Mouse (Mus musculus): ENCODE results near the gene Fsd1. TPM values are rescaled to one million over a fixed set of nuclear protein-coding genes. Genes with fewer than 3 reads are reported as not detected.

The Fsd1 gene
- total and polyA plus RNA-seq, 3 experiments: 0.21 TPM; not detected in 2

DNA sequence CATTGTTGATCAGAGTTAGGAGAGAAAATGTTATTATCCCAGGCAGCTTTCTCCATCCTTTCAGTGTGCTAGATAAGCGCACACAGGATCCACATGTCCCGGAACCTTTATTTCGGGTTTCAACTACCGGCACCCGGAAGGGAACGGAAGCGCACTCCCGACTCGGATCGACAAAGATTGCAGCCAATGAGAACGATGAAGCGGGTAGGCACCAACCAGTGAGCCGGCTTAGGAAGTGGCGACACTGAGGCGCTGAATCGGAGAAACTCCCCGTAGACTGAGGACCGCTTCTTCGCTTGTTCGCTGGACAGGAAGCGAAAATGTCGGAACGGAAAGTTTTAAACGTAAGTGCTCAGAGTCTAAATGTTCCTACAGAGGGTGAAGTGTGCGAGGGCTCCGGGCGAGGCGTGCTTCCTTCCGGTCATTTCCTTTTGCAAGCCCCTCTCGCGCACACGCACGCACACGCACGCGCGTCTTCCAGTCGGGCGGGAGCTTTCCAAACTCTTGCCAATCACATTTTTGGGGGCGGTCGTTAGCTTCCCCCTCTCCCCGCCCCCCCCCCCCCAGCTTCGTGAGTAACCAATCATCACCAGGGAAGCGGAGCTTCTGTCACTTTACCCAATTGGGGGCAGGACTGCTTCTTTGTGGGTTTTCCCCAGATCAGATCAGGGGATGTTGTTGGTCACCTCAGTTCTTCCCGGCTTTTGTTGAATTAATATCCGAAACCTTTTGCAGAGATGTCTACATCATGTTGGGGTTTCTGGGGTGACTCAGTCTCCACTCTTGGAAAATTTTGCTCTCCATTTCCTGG lies 27.2 kb upstream of the Fsd1 start, which contains the start of gene Yju2:
TSS of gene Yju2 (plus strand) at position 182 of the 811 bp plus-strand sequence.
- peak; percentile 95 for DNase-seq (ENCODE audit: extremely low read depth)
- no peak for TF ChIP-seq ZC3H11A (IDR thresholded peaks at IDR 0.05; ENCODE audit: low read depth, low read length)
- TF ChIP-seq EP300 (IDR thresholded peaks at IDR 0.05; ENCODE audit: low read length): no peak
- peak; percentile 87 for TF ChIP-seq SIN3A (IDR thresholded peaks at IDR 0.05; ENCODE audit: low read length)
- peak; percentile 56; the same call in 1 of the 2 replicates for TF ChIP-seq MAFK (IDR thresholded peaks at IDR 0.05; ENCODE audit: insufficient replicate concordance, low read length)
- peak; percentile 31; the same call in 1 of the 2 replicates for TF ChIP-seq GABPA (IDR thresholded peaks at IDR 0.05; ENCODE audit: insufficient replicate concordance, low read depth, low read length)
- no peak for TF ChIP-seq SMC3 (IDR thresholded peaks at IDR 0.05; ENCODE audit: low read depth, low read length)
- peak; percentile 92 for TF ChIP-seq KAT2A (IDR thresholded peaks at IDR 0.05; ENCODE audit: insufficient replicate concordance, low read length)
- no peak for TF ChIP-seq UBTF (IDR thresholded peaks at IDR 0.05; ENCODE audit: low read depth, low read length)
- TF ChIP-seq ZMIZ1 (IDR thresholded peaks at IDR 0.05; ENCODE audit: low read depth, low read length): peak; percentile 79
- no peak for TF ChIP-seq MAZ (IDR thresholded peaks at IDR 0.05; ENCODE audit: low read depth, low read length)
- peak; percentile 70 for TF ChIP-seq POLR2A (IDR thresholded peaks at IDR 0.05; ENCODE audit: low read depth, low read length)
- TF ChIP-seq MEF2A (IDR thresholded peaks at IDR 0.05; ENCODE audit: borderline replicate concordance, low read depth, low read length): peak; percentile 54; the same call in 1 of the 2 replicates
- peak; percentile 50 for TF ChIP-seq JUND (conservative IDR thresholded peaks at IDR 0.05; ENCODE audit: low read depth, low read length)
- TF ChIP-seq PAX5 (IDR thresholded peaks at IDR 0.05; ENCODE audit: low read length): no peak
- no peak for TF ChIP-seq ZKSCAN1 (IDR thresholded peaks at IDR 0.05; ENCODE audit: borderline replicate concordance, low read depth, low read length)
- no peak for TF ChIP-seq JUN (IDR thresholded peaks at IDR 0.05; ENCODE audit: insufficient read depth, low read depth, low read length)
- TF ChIP-seq TBP (conservative IDR thresholded peaks at IDR 0.05; ENCODE audit: low read depth, low read length): peak; percentile 84
- 0 out of 2 replicates have a peak, but pooled peaks have one; percentile 34 for TF ChIP-seq ZNF384 (IDR thresholded peaks at IDR 0.05; ENCODE audit: low read depth, low read length)
- TF ChIP-seq CHD1 (IDR thresholded peaks at IDR 0.05; ENCODE audit: low read depth, low read length): no peak; the same call in 1 of the 2 replicates
- 0 out of 2 replicates have a peak, but pooled peaks have one; percentile 70 for TF ChIP-seq E2F4 (IDR thresholded peaks at IDR 0.05; ENCODE audit: insufficient replicate concordance, low read depth, low read length)
- TF ChIP-seq ELF1 (IDR thresholded peaks at IDR 0.05; ENCODE audit: low read depth, low read length): peak; percentile 86
- peak; percentile 81 for TF ChIP-seq NRF1 (IDR thresholded peaks at IDR 0.05; ENCODE audit: low read depth, low read length)
- peak; percentile 89 for TF ChIP-seq TCF12 (IDR thresholded peaks at IDR 0.05; ENCODE audit: low read depth, low read length)
- TF ChIP-seq USF2 (conservative IDR thresholded peaks at IDR 0.05; ENCODE audit: low read depth, low read length): no peak
- TF ChIP-seq ETS1 (conservative IDR thresholded peaks at IDR 0.05; ENCODE audit: low read depth, low read length): no peak; the same call in 1 of the 2 replicates
- TF ChIP-seq BHLHE40 (IDR thresholded peaks at IDR 0.05; ENCODE audit: low read depth, low read length): peak; percentile 69
- TF ChIP-seq MAX (IDR thresholded peaks at IDR 0.05; ENCODE audit: low read length): peak; percentile 93
- no peak for TF ChIP-seq CTCF (conservative IDR thresholded peaks at IDR 0.05 in 1 of 2, IDR thresholded peaks at IDR 0.05 in 1 of 2; ENCODE audit: low read depth in 2 of 2, low read length in 2 of 2)
- TF ChIP-seq CHD2 (IDR thresholded peaks at IDR 0.05; ENCODE audit: low read length): peak; percentile 94
- peak; percentile 8 for TF ChIP-seq USF1 (IDR thresholded peaks at IDR 0.05; ENCODE audit: low read depth, low read length)
- TF ChIP-seq POLR2AphosphoS2 (IDR thresholded peaks at IDR 0.05; ENCODE audit: low read depth, low read length): no peak; the same call in 1 of the 2 replicates
- no peak for TF ChIP-seq RAD21 (IDR thresholded peaks at IDR 0.05; ENCODE audit: low read depth, low read length)
- TF ChIP-seq IRF4 (IDR thresholded peaks at IDR 0.05; ENCODE audit: low read depth, low read length): peak; percentile 82
- TF ChIP-seq RCOR1 (conservative IDR thresholded peaks at IDR 0.05; ENCODE audit: low read depth, low read length): no peak; the same call in 1 of the 2 replicates
- TF ChIP-seq MYC (IDR thresholded peaks at IDR 0.05; ENCODE audit: low read depth, low read length): peak; percentile 83; the same call in 1 of the 2 replicates
- peak; percentile 94 for TF ChIP-seq HCFC1 (IDR thresholded peaks at IDR 0.05; ENCODE audit: low read depth, low read length)
- TF ChIP-seq NELFE (IDR thresholded peaks at IDR 0.05; ENCODE audit: low read depth, low read length): peak; percentile 55
- peak; percentile 85 for TF ChIP-seq MXI1 (IDR thresholded peaks at IDR 0.05; ENCODE audit: low read depth, low read length)
- Histone ChIP-seq H3K4me2 (ENCODE audit: insufficient read depth, low read depth, poor library complexity, severe bottlenecking) (peak within 1 kb of the TSS; percentile 91), H3K4me3 (replicated peaks in 1 of 3; ENCODE audit: low read depth in 2 of 3, low read length in 2 of 3, poor library complexity in 1 of 3) (peak within 1 kb of the TSS; percentile 57 to 59 (median 59)), H3K9me3 (replicated peaks; ENCODE audit: low read length) (no peaks in the 10 kb centered on the region), H3K27ac (ENCODE audit: insufficient read depth, low read depth) (peak within 1 kb of the TSS; percentile 89), H3K79me2 (replicated peaks; ENCODE audit: control insufficient read depth, extremely low read depth, insufficient read depth, poor library complexity, severe bottlenecking) (peaks cover 26% of the 10 kb centered on the region), H3K4me1 (ENCODE audit: control insufficient read depth in 1 of 2, insufficient read depth in 2 of 2) (peaks cover 31 to 60% of the 10 kb centered on the region in 2 experiments), H3K27me3 (replicated peaks) (no peaks in the 10 kb centered on the region), H3K9ac (ENCODE audit: insufficient read depth, low read depth) (peak within 1 kb of the TSS; percentile 69), H3K36me3 (replicated peaks in 1 of 2; ENCODE audit: control insufficient read depth in 1 of 2, insufficient read depth in 1 of 2, low read length in 1 of 2) (peaks cover 52 to 73% of the 10 kb centered on the region in 2 experiments)
- in situ Hi-C loops (cut with MboI; ENCODE audit: low pct_ligation_motif_present, low pct_unique_long_range_greater_than_20kb, low sequenced_read_pairs) (loop anchor here (10.0 kb wide), 1 partner anchor 64 kb away; the partner anchor contains the start of gene Zfp959), dilution Hi-C loops (cut with MboI; ENCODE audit: extremely low pct_ligation_motif_present, extremely low pct_unique_long_range_greater_than_20kb, low sequenced_read_pairs) (no loop called here)

All from CH12.LX (cell line).